Mouse (Mus musculus): ENCODE data around the gene Mdh1.

Gene Mdh1

DNA sequence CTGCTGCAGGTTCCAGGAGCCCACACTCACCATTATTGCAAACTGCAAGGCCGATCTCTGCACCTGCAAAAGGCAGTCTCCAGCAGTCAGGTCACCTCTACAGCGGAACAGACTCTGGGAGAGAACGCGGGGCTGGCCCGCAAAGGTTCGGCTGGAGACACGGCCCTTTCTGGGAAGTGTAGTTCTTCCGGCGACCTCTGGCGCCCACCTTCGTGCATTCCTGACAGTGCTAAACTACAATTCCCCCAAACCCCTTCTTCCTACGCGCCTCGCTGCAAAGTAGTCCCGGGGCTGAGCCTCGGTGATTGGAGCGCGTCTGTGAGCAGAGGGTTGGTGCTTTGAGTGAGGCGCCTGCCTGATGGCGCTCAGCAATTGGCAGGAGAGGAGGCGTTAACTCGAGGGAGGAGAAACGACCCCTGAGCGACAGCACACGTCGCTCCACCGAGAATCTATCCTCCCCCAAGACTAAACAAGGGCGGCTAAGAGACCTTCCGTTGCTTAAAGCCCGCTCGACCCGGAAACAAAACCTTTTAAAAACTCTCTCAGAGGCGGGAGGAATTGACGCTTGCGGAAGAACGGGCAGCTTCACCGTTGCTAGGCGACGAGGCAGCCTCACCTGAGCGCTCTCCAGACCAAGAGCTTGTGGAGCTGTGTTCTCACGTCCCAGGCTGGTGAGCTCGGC lies at the start of gene Mdh1, which contains the start of gene Wdpcp:
TSS of gene Mdh1 (minus strand) at position 668 of the 682 bp plus-strand sequence.
TSS of gene Wdpcp (plus strand) at position 536 of the 682 bp plus-strand sequence.
- DNase-seq (ENCODE audit: low read depth, low spot score) = peak; percentile 98

DNA sequence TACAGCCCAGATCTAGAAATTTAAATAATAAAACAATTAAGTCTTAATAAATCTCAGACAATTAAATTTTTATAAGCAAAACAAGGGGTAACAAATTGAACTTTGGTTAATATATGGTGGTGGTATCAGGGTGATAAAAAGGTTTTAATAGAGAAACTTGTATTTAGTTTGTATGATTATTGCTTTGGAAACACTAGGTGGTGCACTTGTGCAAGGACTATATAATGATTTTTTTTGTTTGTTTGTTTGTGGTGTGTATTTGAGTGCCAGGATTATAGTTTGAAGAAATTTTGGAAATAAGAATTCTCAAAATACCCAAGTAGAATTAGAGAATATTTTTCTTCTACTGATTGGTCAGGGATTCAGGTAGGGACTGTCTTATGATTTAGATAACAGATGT lies 43.7 kb upstream of the Mdh1 start:
- no peak for DNase-seq (ENCODE audit: low read depth, low spot score)

DNA sequence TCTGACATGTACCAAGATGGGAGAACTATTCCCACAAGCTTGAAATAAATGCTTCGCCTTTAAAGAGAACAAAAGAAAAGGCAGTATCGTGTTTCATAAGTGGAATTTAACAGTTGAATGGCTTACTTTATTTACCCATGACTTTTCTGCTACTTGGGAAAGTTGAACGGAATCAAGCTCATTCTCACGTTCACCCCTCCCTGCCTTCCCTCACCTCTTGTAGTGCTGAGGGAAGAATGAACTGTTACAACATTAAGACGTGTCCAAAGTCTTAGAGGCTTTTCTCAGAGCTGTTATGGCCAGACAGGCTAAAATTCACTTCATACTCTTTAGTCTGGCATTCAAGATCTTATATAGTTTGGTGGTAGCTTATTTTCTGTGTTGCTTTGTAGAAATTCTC lies 30.3 kb upstream of the Mdh1 start:
- no peak for DNase-seq (ENCODE audit: low read depth, low spot score)

DNA sequence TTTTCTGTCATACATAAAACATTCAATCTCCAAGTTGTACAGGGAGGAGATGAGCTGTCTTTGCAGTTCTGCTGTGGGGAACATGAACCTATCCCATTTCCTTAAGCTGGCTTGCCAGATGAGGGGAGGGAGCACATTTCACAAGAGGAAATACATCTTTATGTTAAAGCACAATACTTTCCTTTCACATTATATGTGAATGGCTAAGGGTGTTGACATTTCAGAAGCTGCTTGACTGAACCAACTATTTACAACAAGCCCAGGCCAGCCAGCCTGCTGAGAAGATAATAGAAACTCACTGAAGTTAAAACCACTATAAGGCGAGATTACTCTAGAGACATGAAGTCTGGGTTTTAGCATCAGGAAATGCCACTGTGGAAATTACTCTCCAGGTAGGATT lies 11.1 kb upstream of the Mdh1 start:
- no peak for DNase-seq (ENCODE audit: low read depth, low spot score)

DNA sequence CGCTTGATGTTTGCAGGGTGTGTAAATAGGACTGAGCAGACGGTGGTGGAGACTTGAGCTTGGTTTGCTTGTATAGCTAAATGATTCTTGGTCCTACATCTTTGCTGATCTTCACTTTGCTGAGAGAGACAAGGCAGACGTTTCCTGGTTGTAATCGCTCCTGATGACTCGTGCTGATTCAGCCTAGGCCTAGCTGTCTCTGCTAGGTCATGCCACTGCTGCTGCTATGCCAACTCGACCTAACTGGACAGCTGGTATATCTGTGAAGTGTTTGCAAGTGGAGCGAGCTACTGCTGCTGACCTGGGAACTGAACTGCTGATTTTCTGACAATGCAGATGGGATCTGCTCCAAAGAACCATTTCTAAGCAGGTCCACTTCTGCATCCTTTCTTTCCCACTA lies 9.3 kb upstream of the Mdh1 start:
- DNase-seq (ENCODE audit: low read depth, low spot score) = no peak

DNA sequence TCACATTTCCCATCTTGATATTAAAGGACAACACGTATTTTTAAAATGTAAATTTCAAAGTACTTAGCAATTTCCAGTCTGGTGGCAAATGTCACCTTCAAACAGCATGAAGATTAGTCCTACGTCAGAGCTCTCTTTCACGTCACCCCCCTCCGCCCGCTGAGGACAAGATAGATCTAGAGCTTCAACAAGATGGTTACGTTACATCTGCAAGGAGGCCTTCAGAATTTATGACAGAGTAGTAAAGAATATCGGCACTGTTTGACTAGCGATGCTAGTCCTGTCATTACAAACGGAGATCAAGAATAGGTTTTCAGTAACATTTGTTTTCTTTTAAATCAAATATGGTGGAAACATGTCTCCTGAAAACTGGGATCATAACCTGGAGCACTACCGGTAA lies 1.2 kb downstream of the Mdh1 start:
- DNase-seq (ENCODE audit: low read depth, low spot score) = no peak

DNA sequence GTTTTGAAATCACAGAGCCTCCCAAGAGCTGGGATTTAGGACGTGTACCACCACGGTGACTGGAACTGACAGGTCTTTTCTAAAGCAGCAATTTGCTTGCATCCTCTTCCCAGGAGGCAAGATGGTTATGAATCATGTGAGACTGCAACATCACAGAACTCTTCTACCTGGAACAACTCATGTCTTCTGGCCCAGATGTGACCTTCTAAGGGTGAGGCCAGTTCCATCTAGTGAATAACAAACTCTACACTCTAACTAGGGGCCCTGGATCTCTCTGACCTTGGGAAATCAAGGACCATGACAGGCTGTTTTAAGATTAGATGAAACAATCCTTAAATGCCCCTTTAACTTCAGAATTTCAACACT lies 2.1 kb downstream of the Mdh1 start:
- no peak for DNase-seq (ENCODE audit: low read depth, low spot score)

DNA sequence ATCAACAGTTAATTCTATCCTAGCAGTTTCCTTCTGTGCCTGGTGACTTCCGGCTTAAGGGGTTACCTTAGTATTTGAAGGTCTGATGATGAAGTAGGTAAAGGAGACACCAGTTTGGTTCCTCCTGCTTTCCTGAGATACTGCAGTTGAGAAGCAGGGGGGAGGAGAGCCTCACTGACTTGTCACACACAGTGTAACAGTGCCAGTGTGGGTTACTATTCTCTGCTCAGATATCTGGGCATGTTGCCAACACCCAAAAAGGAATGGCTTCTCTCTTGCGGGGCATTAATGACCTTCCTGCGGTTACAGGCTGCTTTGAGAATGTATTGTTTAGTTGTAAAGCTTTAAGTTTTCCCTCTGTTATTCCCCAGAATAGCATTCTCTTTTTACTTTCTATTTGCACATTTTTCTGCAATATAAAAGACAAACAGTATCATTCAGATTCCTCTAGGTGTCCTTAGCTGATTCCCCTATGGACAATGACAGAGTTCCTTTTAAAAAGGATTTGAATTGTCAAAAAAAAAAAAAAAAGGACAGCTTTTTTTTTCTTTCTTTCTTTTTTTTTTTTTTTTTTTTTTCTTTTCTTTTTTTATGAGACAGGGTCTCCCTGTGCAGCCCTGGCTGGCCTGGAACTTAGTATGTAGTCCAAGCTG lies 2.6 kb downstream of the Mdh1 start:
- DNase-seq (ENCODE audit: low read depth, low spot score) = no peak

DNA sequence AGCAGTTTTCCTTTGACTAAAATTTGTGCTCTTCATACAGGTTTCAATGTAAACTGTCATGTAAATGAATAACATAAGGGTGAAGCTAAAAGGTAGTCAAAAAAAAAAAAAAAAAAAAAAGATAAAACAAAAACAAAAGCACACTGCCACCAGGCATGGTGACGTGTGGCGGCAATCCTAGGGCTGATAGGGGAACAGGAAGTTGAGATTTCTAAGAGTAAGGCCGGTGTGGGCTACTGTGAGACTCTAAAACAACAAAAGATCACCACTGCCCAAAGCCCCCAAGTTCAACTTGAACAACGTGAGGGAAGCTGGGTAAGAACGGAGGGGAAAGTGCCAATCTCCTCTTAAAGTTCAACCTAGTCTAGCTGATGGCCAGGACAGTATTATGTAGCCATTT lies 3.2 kb downstream of the Mdh1 start:
- DNase-seq (ENCODE audit: low read depth, low spot score) = no peak

DNA sequence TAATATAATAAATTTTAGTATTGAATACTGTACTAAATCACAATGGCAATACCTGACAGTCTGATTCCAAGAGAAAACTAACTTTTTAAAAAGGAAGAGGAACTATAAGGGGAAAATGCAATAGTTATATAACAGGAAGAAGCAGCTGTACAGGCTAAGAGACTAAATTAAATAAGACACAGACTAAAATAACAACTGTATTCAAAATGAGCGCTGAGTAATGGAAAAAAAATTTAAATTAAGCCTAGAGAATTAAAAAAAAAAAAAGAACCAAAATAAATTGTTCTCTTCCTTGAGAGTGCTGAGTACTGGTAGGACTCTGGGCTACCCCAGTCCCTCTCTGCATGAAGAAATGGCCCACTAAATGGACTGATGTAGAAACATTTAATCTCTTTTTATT lies 4.4 kb downstream of the Mdh1 start:
- DNase-seq (ENCODE audit: low read depth, low spot score) = no peak

DNA sequence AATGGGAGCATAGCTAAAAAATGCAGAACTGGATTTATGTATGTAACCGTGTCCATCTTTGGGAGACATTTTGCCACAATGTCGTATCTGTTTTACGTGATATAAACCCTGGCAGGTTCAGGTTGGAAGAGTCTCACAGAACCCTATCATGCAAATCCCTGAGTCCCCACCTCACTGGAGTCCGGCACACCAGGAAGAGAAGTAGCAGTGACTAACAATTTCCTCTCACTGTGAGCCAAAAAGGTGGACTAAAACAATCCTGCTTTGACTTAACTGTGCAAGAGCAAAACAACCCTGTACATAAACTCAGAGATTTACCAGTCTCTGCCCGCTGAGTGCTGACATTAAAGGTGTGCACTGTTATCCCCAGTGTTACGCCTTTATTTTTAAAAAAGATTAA lies 5.2 kb downstream of the Mdh1 start:
- DNase-seq (ENCODE audit: low read depth, low spot score) = no peak

DNA sequence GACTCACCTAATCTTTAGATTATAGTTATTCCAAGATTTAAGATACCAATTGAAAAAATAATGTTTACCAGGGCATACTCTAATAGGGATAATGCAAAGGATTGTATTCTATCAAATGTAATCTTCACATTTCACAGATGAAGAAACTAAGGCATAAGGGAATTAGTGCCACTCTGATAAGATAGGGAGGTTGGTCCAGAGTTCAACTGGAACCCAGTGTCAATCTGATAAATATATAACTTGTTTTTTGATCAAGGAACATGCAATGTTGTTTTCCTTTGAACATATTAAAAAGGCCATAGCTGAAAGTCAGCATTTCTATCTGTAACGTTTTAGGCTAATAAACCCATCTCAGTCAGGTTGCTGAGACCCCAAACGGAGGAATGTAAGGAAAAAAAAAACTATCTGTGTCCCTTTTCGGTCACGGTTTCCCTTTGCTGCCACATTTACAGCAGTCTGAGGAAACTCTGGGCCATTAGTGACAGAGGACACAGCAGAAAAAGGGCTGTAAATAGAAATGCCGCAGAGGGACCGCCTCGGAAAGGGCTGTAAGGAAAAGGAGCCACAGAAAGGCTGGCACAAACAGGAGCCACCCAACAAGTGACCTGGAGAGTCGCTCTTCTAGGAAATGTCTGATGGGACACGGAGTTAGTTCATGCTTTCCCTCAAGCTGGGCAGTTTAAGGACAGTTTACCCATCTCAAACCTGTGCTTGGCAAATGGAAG lies 7.3 kb downstream of the Mdh1 start:
- DNase-seq (ENCODE audit: low read depth, low spot score) = no peak

DNA sequence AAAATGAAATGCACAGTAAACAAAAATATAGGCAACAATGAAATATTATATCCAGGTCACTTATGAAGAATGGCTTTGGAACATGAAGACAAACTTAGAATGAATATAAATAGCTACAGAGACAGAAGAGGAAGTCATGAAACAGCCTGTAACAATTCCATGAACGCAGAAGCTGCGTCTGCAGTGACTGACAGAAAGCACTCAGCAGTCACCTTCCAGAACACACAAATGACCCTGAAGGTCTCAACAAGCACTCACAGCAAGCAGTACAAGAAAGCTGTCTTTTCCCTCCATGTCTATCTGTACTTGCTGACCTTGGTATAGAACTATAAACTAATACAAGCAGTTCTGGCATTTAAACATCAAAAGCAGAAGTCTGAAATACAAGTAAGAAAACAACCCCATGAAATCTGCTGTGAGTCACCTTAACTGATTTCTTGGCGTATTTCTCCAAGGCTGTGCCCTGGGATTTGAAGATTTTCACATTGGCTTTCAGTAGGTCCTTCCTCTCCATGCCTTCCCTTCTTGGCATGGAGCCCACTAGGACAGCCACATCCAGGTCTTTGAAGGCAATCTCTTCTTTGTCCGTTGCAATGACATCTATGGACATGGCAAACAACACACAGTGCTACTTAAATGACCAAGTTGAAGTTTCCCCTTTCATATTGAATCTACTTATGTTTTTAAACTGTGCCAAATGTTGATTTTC lies 8.4 kb downstream of the Mdh1 start:
- no peak for DNase-seq (ENCODE audit: low read depth, low spot score)

DNA sequence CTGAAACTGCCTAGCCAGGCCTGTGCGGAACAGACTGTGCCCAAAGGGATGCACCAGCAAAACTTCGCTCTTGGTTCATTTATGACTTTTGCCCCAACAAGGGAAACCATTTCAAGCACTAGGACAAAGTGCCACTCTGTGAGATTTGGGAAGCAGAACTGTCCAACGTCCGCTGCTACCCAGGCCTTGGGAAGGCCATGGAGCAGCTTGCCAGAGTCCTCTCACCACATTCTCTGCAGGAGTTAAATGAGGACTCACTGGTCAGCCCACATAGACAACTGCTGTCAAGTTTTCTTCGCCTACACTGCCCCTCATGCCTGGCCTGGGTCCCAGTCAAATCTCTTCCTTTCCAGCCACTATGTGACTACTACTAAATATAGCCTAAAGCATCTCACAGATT lies 10.8 kb downstream of the Mdh1 start:
- no peak for DNase-seq (ENCODE audit: low read depth, low spot score)

DNA sequence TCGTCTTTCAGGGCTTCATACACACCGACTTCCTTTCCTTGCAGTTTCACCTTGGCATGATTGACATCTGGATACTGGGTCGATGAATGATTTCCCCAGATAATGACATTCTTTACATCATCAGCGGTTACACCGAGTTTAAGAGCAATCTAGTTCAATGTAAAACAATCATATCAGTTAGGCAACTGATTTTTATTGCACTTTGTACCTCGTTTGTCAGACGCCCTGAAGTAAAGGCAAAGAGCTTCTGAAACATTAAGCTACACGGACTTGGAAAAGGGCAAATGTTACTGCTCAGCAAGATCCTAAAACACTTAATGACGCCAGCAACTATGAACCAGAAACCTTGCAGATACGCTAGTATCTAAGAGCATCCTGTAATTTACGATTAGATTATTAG lies 12.4 kb downstream of the Mdh1 start:
- DNase-seq (ENCODE audit: low read depth, low spot score) = no peak

DNA sequence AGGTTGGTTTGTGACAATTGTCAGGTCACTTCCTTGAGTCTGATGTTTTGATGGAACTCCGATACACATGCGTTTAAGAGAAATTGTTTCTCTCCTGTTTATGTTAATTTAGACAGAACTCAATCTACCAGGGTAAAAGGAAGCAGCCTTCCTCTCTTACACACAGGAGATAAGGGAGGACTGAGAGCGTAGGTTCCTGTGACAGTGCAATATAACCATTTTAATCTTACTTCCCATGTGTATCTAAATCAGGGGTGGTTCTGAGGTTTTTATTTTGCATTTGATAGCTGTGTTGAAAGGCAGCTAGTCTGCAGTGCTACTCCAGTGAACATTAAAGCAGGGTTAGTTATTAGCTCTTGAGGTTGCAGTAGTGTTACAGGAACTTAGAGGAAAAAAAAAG lies 20.1 kb downstream of the Mdh1 start:
- no peak for DNase-seq (ENCODE audit: low read depth, low spot score)

DNA sequence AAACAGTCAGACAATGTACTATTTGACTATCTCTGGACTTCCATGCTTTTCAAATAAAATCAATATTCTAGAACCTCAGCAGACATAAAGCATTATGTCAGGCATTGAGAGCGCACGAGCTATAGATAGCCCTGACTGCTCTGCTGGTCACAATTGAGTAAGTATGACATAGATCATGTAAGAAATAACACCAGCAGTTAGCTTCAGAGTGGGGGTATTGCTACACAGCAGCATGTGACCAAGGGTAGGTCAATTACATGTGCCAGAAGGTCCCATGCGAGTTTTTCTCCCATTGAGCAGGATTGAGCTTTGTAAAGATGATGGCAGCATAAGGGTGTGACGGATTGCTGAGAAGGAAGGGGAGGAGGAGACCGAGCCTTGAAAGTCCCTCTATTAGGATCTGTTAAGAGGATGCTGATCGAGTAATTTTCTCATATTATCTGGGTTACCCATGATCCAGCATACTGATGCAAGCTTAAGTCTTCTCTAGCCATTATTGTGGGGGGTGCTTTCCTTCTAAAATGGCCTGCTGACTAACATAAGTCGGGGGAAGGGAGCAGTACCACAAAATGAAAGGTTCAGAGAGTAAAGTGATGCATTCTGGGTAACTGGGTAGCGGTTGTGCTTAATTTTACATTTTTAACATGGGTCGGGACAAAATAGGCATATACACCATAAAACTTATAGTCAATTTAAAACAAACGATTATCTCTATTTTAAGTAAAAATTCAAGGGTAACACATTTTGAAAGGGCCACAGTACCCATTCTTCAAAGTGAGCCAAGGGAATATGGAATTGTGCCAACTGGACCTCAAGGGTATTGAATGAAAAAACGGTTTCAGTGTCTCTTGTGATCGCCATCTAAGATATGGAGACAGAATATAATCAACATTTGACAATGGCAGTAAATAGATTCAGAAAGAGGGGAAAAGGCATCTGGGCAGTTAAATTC lies 21.7 kb downstream of the Mdh1 start:
- DNase-seq (ENCODE audit: low read depth, low spot score) = no peak

DNA sequence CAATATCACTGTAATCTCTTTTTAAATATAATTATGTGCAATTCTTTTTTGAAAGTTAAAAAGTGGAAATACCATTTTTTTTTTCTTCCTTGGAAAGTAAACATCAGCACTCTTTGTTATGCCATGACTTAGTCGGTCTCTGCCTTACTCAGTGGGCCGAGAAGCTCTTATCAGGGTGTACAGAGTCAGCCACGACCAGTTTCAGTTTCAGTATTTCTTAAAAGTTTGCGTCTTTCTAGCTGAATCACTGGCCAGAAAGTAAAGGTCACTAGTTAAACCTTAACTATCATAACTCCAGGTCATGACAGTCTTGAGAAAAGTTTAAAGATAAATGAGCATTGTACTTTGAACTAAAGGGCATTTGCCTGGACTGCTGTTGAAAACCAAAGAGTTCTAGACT lies 22.4 kb downstream of the Mdh1 start:
- DNase-seq (ENCODE audit: low read depth, low spot score) = no peak

DNA sequence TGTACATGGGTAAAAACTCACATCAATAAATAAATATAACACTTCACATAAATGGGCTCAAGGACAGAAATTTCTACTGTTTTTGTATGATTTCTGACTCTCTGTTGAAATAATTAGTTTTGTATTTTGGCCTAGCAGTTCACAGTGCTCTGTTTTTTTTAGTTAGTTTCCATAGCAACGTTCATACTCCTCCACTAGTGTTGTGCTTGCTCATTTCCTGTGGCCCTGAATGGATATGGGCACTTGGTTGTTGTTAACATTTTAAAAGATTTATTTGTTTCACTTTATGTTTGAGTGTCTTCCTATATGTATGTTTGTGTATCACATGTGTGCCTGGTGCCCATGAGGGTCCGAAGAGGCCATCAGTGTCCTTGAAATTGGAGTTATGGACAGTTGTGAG lies 23.1 kb downstream of the Mdh1 start:
- no peak for DNase-seq (ENCODE audit: low read depth, low spot score)

DNA sequence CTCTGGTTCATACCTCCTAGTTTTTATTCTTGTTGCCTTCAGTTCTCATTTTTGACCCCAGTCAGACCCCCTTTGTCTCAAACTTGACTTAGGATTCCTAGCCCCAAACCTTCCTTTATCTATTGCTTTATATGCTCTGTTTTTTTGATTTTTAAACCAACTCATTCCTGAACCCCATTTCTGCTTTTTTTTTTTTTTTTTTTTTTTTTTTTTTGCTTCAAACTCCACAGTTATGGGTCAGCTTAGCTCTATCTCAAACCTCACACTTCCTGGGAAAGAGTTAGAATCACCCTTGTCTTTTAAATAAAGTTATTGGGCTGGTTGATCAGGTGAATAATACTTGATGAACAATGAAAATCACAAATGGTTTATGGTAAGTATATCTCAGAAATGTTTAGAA lies 24.6 kb downstream of the Mdh1 start:
- no peak for DNase-seq (ENCODE audit: low read depth, low spot score)

DNA sequence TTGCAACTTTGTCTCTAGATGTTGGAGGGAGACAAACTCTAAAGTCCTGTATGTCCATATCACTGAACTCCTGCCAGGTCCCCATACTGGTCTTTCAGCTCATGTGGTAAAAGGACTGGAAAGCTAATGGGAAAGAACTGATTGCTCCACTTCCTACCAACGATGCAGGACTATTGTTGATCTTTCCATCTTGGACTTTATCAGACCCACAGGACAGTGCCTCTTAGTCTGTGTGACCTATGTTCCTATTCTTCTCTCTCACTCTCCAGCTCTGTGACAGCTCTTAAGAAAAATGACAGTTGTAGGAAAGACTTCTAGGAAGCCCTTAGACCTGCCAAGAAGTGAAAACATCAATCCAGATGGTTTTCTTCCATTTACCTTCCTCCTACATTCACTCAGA lies 25.5 kb downstream of the Mdh1 start:
- DNase-seq (ENCODE audit: low read depth, low spot score) = no peak

Data from forelimb bud, embryonic 11.5 days (tissue).